Mouse (Mus musculus) bone marrow, adult 2 months (tissue): Measurements from ENCODE around the gene Pmepa1.

Source experiments
- CTCF ChIP-seq: fragments of 200-500 bp; IDR thresholded peaks from 2 replicates; pipeline ENCODE4 v1.5.1; 2011; ENCODE audit warnings: low read length, control low read depth; ENCODE audit not compliant: control insufficient read depth, insufficient read depth
- POLR2A ChIP-seq: fragments of 200-500 bp; IDR thresholded peaks from 2 replicates; pipeline ENCODE4 v1.6.1; 2011; ENCODE audit warnings: low read depth, mild to moderate bottlenecking, control low read depth, low read length, borderline replicate concordance; ENCODE audit not compliant: control insufficient read depth

GRCm38 (mm10) chr2:173264467-173265128 lies 11.7 kb downstream of the Pmepa1 start:
- TF ChIP-seq POLR2A (no peak), CTCF (no peak)
